9 mouse cellular contexts compared by ENCODE assay signal in genomic region chr6:97405311-97405710, GRCm38 (mm10).
A peak's percentile ranks its signal among the peaks of the same experiment; 100 is the strongest.
DNase-seq lines count a peak whose midpoint lies in the region; ATAC-seq lines count a peak whose summit lies in the region.
"Had no signal": no experiment of that assay in that cellular context is flagged by ENCODE, and none has a peak within 500 bp of the region (broad histone marks: within the 10 kb centered on the region; RNA-seq: fewer than 3 reads in every experiment).

No protein-coding gene starts in this region.

- H3K4me1 ChIP-seq in heart, embryonic 11.5 days (ENCODE audit: control insufficient read depth, insufficient read depth, low read length): peaks cover 32% of the 10 kb centered on the region
- H3K4me1 ChIP-seq in midbrain, embryonic 10.5 days: peaks cover 29% of the 10 kb centered on the region

- no peaks in the 10 kb centered on the region for H3K36me3 ChIP-seq in heart, embryonic 11.5 days (ENCODE audit: control insufficient read depth, insufficient read depth, low read length)
- no peaks in the 10 kb centered on the region; the same call in 1 of the 2 replicates for H3K36me3 ChIP-seq in midbrain, embryonic 10.5 days

- DNase-seq in layer of hippocampus, adult 11-12 months (ENCODE audit: low spot score): peak; percentile 40
- DNase-seq in layer of hippocampus, adult 9-10 months (ENCODE audit: low spot score): no peak
- no peak for DNase-seq in kidney, adult 18-20 months
- no peak for DNase-seq in midbrain, embryonic 10.5 days (ENCODE audit: low spot score)
- DNase-seq in adrenal gland, postnatal 10 days: no peak
- DNase-seq: kidney, adult 2 months had no signal

- WGBS in heart, embryonic 11.5 days (ENCODE audit: insufficient replicate concordance): 17% methylated on average over 7 of the region's 7 CpGs
- 62% methylated on average over 7 of the region's 7 CpGs for WGBS in midbrain, embryonic 10.5 days

- H3K9me3 ChIP-seq in heart, embryonic 11.5 days (replicated peaks; ENCODE audit: control insufficient read depth, low read length): no peaks in the 10 kb centered on the region
- H3K9me3 ChIP-seq in midbrain, embryonic 10.5 days (replicated peaks): no peaks in the 10 kb centered on the region

- H3K27ac ChIP-seq in heart, embryonic 11.5 days (ENCODE audit: low read depth, low read length): peak overlapping the region; percentile 68
- no peak overlapping the region for H3K27ac ChIP-seq in midbrain, embryonic 10.5 days (replicated peaks)

- peaks cover 10% of the 10 kb centered on the region; the same call in 1 of the 2 replicates for H3K27me3 ChIP-seq in heart, embryonic 11.5 days (ENCODE audit: control insufficient read depth, insufficient read depth, low read length)
- H3K27me3 ChIP-seq in midbrain, embryonic 10.5 days (ENCODE audit: low read depth, poor library complexity, severe bottlenecking): no peaks in the 10 kb centered on the region

- H3K9ac ChIP-seq in heart, embryonic 11.5 days (ENCODE audit: low read depth, low read length): 0 out of 2 replicates have a peak overlapping the region, but pooled peaks have one; percentile 22

- H3K4me2 ChIP-seq in heart, embryonic 11.5 days: no peak overlapping the region

- peak; percentile 66 for ATAC-seq in common myeloid progenitor, adult 5-6 weeks (replicated peaks; ENCODE audit: low read depth, poor library complexity, severe bottlenecking)
- no peak; the same call in 1 of the 2 replicates for ATAC-seq in heart, embryonic 11.5 days (replicated peaks; ENCODE audit: insufficient number of reproducible peaks, low FRiP score, low TSS enrichment)
- peak; percentile 85 for ATAC-seq in megakaryocyte-erythroid progenitor cell, adult 5-6 weeks (replicated peaks; ENCODE audit: low FRiP score, low TSS enrichment, poor library complexity, severe bottlenecking)

- H3K4me3 ChIP-seq in heart, embryonic 11.5 days (ENCODE audit: low read depth, low read length): no peak overlapping the region
- H3K4me3 ChIP-seq in midbrain, embryonic 10.5 days: no peak overlapping the region
